ENCODE assay signal across 15 mouse cellular contexts in the genomic region with DNA sequence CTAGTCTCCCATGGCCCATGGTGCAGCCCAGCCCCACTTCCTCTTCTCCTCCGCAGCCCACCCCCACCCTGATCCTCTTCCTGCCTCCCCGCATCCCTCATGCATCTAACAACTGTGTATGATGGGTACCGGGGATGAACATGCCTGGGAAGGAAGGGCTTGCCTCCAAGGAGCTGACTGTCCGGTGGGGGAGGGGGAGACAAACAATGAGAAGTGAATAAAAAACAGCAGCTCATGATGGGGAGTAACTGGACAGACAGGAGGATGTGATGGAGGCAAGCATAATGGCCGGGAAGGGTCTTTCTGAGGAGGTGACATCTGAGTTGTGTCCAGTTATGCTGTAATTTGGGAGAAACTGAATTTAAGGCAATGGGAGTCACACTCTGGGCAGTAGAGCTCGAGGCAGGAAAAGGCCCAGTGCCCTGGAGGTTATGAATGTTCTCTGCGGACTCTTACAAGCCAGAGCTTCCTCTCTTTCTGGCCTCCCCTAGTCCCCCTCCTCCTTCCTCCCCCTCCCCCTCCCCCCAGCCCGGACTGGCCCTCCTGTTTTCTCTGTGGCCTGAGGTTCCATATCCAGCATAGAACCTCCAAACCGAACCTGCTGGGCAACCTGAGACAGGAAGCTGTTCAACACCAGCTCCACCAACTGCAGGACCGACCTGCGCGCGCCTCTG. TPM values are rescaled to one million over a fixed set of nuclear protein-coding genes. Genes with fewer than 3 reads are reported as not detected.
DNase-seq lines count a peak whose midpoint lies in the region; ATAC-seq and TF ChIP-seq lines count a peak whose summit lies in the region.
"Had no signal": no experiment of that assay in that cellular context is flagged by ENCODE, and none has a peak within 500 bp of the region (broad histone marks: within the 10 kb centered on the region; RNA-seq: fewer than 3 reads in every experiment).

No protein-coding gene starts in this region.

- H3K4me2 ChIP-seq in heart, embryonic 13.5 days: no peak overlapping the region
- no peak overlapping the region for H3K4me2 ChIP-seq in kidney, embryonic 16.5 days (replicated peaks; ENCODE audit: low read depth, low read length)
- no peak overlapping the region for H3K4me2 ChIP-seq in midbrain, embryonic 11.5 days
- H3K4me2 ChIP-seq in midbrain, embryonic 16.5 days (ENCODE audit: low read length): no peak overlapping the region
- H3K4me2 ChIP-seq: midbrain, embryonic 12.5 days; neural tube, embryonic 12.5 days had no signal

- TF ChIP-seq CTCF in heart, adult 2 months (IDR thresholded peaks at IDR 0.05): no peak

- DNase-seq in heart, adult 2 months: no peak
- DNase-seq in kidney, adult 8-10 months: no peak
- peak; percentile 71 for DNase-seq in midbrain, embryonic 11.5 days (ENCODE audit: low spot score, missing footprints)
- DNase-seq in T-cell, adult 2 months (ENCODE audit: low spot score): no peak
- DNase-seq: gastrocnemius, postnatal 14 days; heart, postnatal 36 days had no signal

- no peak for TF ChIP-seq POLR2A in heart, adult 2 months (IDR thresholded peaks at IDR 0.05; ENCODE audit: insufficient read depth, low read depth, low read length)

- no peak overlapping the region for H3K4me3 ChIP-seq in heart, embryonic 13.5 days
- no peak overlapping the region for H3K4me3 ChIP-seq in heart, adult 2 months
- no peak overlapping the region for H3K4me3 ChIP-seq in kidney, embryonic 16.5 days (ENCODE audit: low read length)
- no peak overlapping the region for H3K4me3 ChIP-seq in midbrain, embryonic 11.5 days (ENCODE audit: low read depth, low read length)
- no peak overlapping the region for H3K4me3 ChIP-seq in midbrain, embryonic 16.5 days (ENCODE audit: low read depth, low read length)
- H3K4me3 ChIP-seq: midbrain, embryonic 12.5 days; neural tube, embryonic 12.5 days had no signal

- intact Hi-C loops in heart, adult 2 months (cut with DNase I): no loop called here

- no peaks in the 10 kb centered on the region for H3K9me3 ChIP-seq in heart, embryonic 13.5 days
- no peaks in the 10 kb centered on the region for H3K9me3 ChIP-seq in kidney, embryonic 16.5 days (ENCODE audit: low read length)
- no peaks in the 10 kb centered on the region for H3K9me3 ChIP-seq in midbrain, embryonic 11.5 days (ENCODE audit: control insufficient read depth, low read length)
- no peaks in the 10 kb centered on the region for H3K9me3 ChIP-seq in midbrain, embryonic 16.5 days (replicated peaks; ENCODE audit: control insufficient read depth, low read length, poor library complexity, severe bottlenecking)
- H3K9me3 ChIP-seq: midbrain, embryonic 12.5 days; neural tube, embryonic 12.5 days had no signal

- H3K4me1 ChIP-seq in heart, embryonic 13.5 days: peaks cover 14% of the 10 kb centered on the region; the same call in 1 of the 2 replicates
- no peaks in the 10 kb centered on the region for H3K4me1 ChIP-seq in heart, adult 2 months (ENCODE audit: control insufficient read depth, insufficient read depth, low read length)
- peaks cover 21% of the 10 kb centered on the region for H3K4me1 ChIP-seq in kidney, embryonic 16.5 days (ENCODE audit: insufficient read depth, low read length)
- peaks cover 11% of the 10 kb centered on the region for H3K4me1 ChIP-seq in midbrain, embryonic 11.5 days (ENCODE audit: control insufficient read depth, insufficient read depth, low read length)
- H3K4me1 ChIP-seq in midbrain, embryonic 16.5 days (ENCODE audit: control insufficient read depth, insufficient read depth, low read length): peaks cover 26% of the 10 kb centered on the region

- H3K27me3 ChIP-seq in heart, embryonic 13.5 days (replicated peaks): peaks cover 10% of the 10 kb centered on the region; the same call in 1 of the 2 replicates
- H3K27me3 ChIP-seq in heart, adult 2 months (ENCODE audit: control insufficient read depth, insufficient read depth, low read length): no peaks in the 10 kb centered on the region
- H3K27me3 ChIP-seq in kidney, embryonic 16.5 days (ENCODE audit: insufficient read depth, low read length): no peaks in the 10 kb centered on the region
- H3K27me3 ChIP-seq in midbrain, embryonic 11.5 days (ENCODE audit: control insufficient read depth, insufficient read depth, low read length): no peaks in the 10 kb centered on the region
- H3K27me3 ChIP-seq in midbrain, embryonic 16.5 days (ENCODE audit: control insufficient read depth, insufficient read depth, low read depth, low read length): no peaks in the 10 kb centered on the region
- H3K27me3 ChIP-seq: midbrain, embryonic 12.5 days; neural tube, embryonic 12.5 days had no signal

- no peaks in the 10 kb centered on the region for H3K79me2 ChIP-seq in heart, adult 2 months (replicated peaks; ENCODE audit: control insufficient read depth, insufficient read depth, low read length)

- H3K36me3 ChIP-seq in heart, embryonic 13.5 days: no peaks in the 10 kb centered on the region
- H3K36me3 ChIP-seq in heart, adult 2 months (ENCODE audit: control insufficient read depth, insufficient read depth, low read length): no peaks in the 10 kb centered on the region
- H3K36me3 ChIP-seq in kidney, embryonic 16.5 days (ENCODE audit: insufficient read depth, low read length): no peaks in the 10 kb centered on the region
- H3K36me3 ChIP-seq in midbrain, embryonic 11.5 days (ENCODE audit: control insufficient read depth, insufficient read depth, low read length): no peaks in the 10 kb centered on the region
- H3K36me3 ChIP-seq in midbrain, embryonic 16.5 days (ENCODE audit: control insufficient read depth, insufficient read depth, low read length): no peaks in the 10 kb centered on the region

- ATAC-seq in heart, embryonic 13.5 days (ENCODE audit: extremely low read depth, insufficient number of reproducible peaks, low FRiP score, low TSS enrichment): no peak
- ATAC-seq in kidney, embryonic 16.5 days (ENCODE audit: low FRiP score, low TSS enrichment): no peak; the same call in 1 of the 2 replicates
- ATAC-seq in midbrain, embryonic 11.5 days (ENCODE audit: low FRiP score): no peak
- no peak for ATAC-seq in midbrain, embryonic 16.5 days
- 0 out of 2 replicates have a peak, but pooled peaks have one; percentile 24 for ATAC-seq in megakaryocyte, adult 5-6 weeks (ENCODE audit: poor library complexity, severe bottlenecking)
- ATAC-seq: forebrain, embryonic 16.5 days had no signal

- TF ChIP-seq EP300 in heart, adult 2 months (IDR thresholded peaks at IDR 0.05; ENCODE audit: insufficient read depth, low read depth, low read length): no peak

- peak overlapping the region; percentile 53 for H3K27ac ChIP-seq in heart, embryonic 13.5 days (replicated peaks)
- H3K27ac ChIP-seq in heart, adult 2 months: no peak overlapping the region
- peak overlapping the region; percentile 76 for H3K27ac ChIP-seq in kidney, embryonic 16.5 days (ENCODE audit: low read length)
- H3K27ac ChIP-seq in midbrain, embryonic 11.5 days (ENCODE audit: low read depth, low read length): no peak overlapping the region
- H3K27ac ChIP-seq in midbrain, embryonic 16.5 days (ENCODE audit: low read length): no peak overlapping the region
- H3K27ac ChIP-seq: liver, embryonic 14.5 days; midbrain, embryonic 12.5 days; neural tube, embryonic 12.5 days had no signal

- H3K9ac ChIP-seq in heart, embryonic 13.5 days: no peak overlapping the region
- H3K9ac ChIP-seq in heart, adult 2 months (ENCODE audit: low read depth, low read length): no peak overlapping the region
- peak overlapping the region; percentile 46; the same call in 1 of the 2 replicates for H3K9ac ChIP-seq in kidney, embryonic 16.5 days (replicated peaks; ENCODE audit: low read length)
- no peak overlapping the region for H3K9ac ChIP-seq in midbrain, embryonic 11.5 days (ENCODE audit: low read length)
- no peak overlapping the region for H3K9ac ChIP-seq in midbrain, embryonic 16.5 days (ENCODE audit: low read depth, low read length)
- H3K9ac ChIP-seq: liver, embryonic 14.5 days; midbrain, embryonic 12.5 days; neural tube, embryonic 12.5 days had no signal

- 54% methylated on average over 13 of the region's 13 CpGs for WGBS in heart, embryonic 13.5 days
- WGBS in heart, adult 2 months: 54% methylated on average over 13 of the region's 13 CpGs
- 50% methylated on average over 13 of the region's 13 CpGs for WGBS in kidney, embryonic 16.5 days
- 77% methylated on average over 13 of the region's 13 CpGs for WGBS in midbrain, embryonic 11.5 days
- WGBS in midbrain, embryonic 16.5 days: 79% methylated on average over 12 of the region's 13 CpGs

RNA-seq across cellular contexts. Expression of gene Stx4a, which starts 3.1 kb away (rescaled TPM):
- 39.2 and 48.9 TPM in 2 replicates for polyA plus RNA-seq in heart, embryonic 13.5 days (2015; fragmentation: Nextera tagmentation; extraction: Ambion mirVana)
- 10 to 100 TPM; 68.4 to 71.9 TPM for total RNA-seq in heart, adult 2 months (2021)
- 79.3 and 83.0 TPM in 2 replicates for polyA plus RNA-seq in heart, adult 2 months (2012; rRNA removed)
- 44.6 and 48.0 TPM in 2 replicates for polyA plus RNA-seq in kidney, embryonic 16.5 days (2015; fragmentation: Nextera tagmentation; extraction: Ambion mirVana)
- polyA plus RNA-seq in midbrain, embryonic 11.5 days (2014; fragmentation: Nextera tagmentation; extraction: Ambion mirVana): 10.1 and 12.2 TPM in 2 replicates
- 18.3 and 19.7 TPM in 2 replicates for polyA plus RNA-seq in midbrain, embryonic 16.5 days (2015; fragmentation: Nextera tagmentation; extraction: Ambion mirVana)
- total RNA-seq in megakaryocyte, adult 5-6 weeks (2015): 59.2 and 68.7 TPM in 2 replicates
- 37.7 and 45.0 TPM in 2 replicates for total RNA-seq in megakaryocyte, adult 5-6 weeks (2017)

RNA-seq across cellular contexts. Expression of gene Stx1b, which starts 3.4 kb away (rescaled TPM):
- polyA plus RNA-seq in heart, embryonic 13.5 days (2015; fragmentation: Nextera tagmentation; extraction: Ambion mirVana): 1.1 and 1.7 TPM in 2 replicates
- 1 to 10 TPM in 1 of 2 experiments, under 1 TPM in 1; 0.77 to 1.1 TPM for total RNA-seq in heart, adult 2 months (2021)
- polyA plus RNA-seq in heart, adult 2 months (2012; rRNA removed): 3.8 and 4.0 TPM in 2 replicates
- polyA plus RNA-seq in kidney, embryonic 16.5 days (2015; fragmentation: Nextera tagmentation; extraction: Ambion mirVana): 3.6 and 4.4 TPM in 2 replicates
- polyA plus RNA-seq in midbrain, embryonic 11.5 days (2014; fragmentation: Nextera tagmentation; extraction: Ambion mirVana): 6.9 and 8.4 TPM in 2 replicates
- 66.5 and 82.2 TPM in 2 replicates for polyA plus RNA-seq in midbrain, embryonic 16.5 days (2015; fragmentation: Nextera tagmentation; extraction: Ambion mirVana)
- 0.04 TPM in 1 of 2 replicates, not detected in the other for total RNA-seq in megakaryocyte, adult 5-6 weeks (2015)
- not detected in 2 replicates for total RNA-seq in megakaryocyte, adult 5-6 weeks (2017)

RNA-seq across cellular contexts. Expression of gene Hsd3b7, which starts 20.6 kb away (rescaled TPM):
- polyA plus RNA-seq in heart, embryonic 13.5 days (2015; fragmentation: Nextera tagmentation; extraction: Ambion mirVana): 19.5 and 21.6 TPM in 2 replicates
- 10 to 100 TPM in 1 of 2 experiments, 1 to 10 TPM in 1; 9.8 to 12.9 TPM for total RNA-seq in heart, adult 2 months (2021)
- 37.0 and 45.0 TPM in 2 replicates for polyA plus RNA-seq in heart, adult 2 months (2012; rRNA removed)
- polyA plus RNA-seq in kidney, embryonic 16.5 days (2015; fragmentation: Nextera tagmentation; extraction: Ambion mirVana): 28.2 and 33.2 TPM in 2 replicates
- polyA plus RNA-seq in midbrain, embryonic 11.5 days (2014; fragmentation: Nextera tagmentation; extraction: Ambion mirVana): 7.9 and 8.2 TPM in 2 replicates
- polyA plus RNA-seq in midbrain, embryonic 16.5 days (2015; fragmentation: Nextera tagmentation; extraction: Ambion mirVana): 8.4 and 10.3 TPM in 2 replicates
- total RNA-seq in megakaryocyte, adult 5-6 weeks (2015): 27.0 and 30.9 TPM in 2 replicates
- total RNA-seq in megakaryocyte, adult 5-6 weeks (2017): 28.5 and 28.7 TPM in 2 replicates

RNA-seq across cellular contexts. Expression of gene Gm49388, which starts 35.6 kb away (rescaled TPM):
- polyA plus RNA-seq in heart, embryonic 13.5 days (2015; fragmentation: Nextera tagmentation; extraction: Ambion mirVana): not detected in 2 replicates
- total RNA-seq in heart, adult 2 months (2021): 1 to 10 TPM; 1.6 to 2.6 TPM
- polyA plus RNA-seq in heart, adult 2 months (2012; rRNA removed): not detected in 2 replicates
- polyA plus RNA-seq in kidney, embryonic 16.5 days (2015; fragmentation: Nextera tagmentation; extraction: Ambion mirVana): not detected in 2 replicates
- polyA plus RNA-seq in midbrain, embryonic 11.5 days (2014; fragmentation: Nextera tagmentation; extraction: Ambion mirVana): not detected in 2 replicates
- not detected in 2 replicates for polyA plus RNA-seq in midbrain, embryonic 16.5 days (2015; fragmentation: Nextera tagmentation; extraction: Ambion mirVana)
- total RNA-seq in megakaryocyte, adult 5-6 weeks (2015): not detected in 2 replicates
- total RNA-seq in megakaryocyte, adult 5-6 weeks (2017): not detected in 2 replicates
- polyA plus RNA-seq: forebrain, embryonic 16.5 days; midbrain, embryonic 12.5 days; neural tube, embryonic 12.5 days; stomach, embryonic 16.5 days had no signal

RNA-seq across cellular contexts. Expression of gene Setd1a, which starts 44.5 kb away (rescaled TPM):
- polyA plus RNA-seq in heart, embryonic 13.5 days (2015; fragmentation: Nextera tagmentation; extraction: Ambion mirVana): 12.6 and 17.0 TPM in 2 replicates
- total RNA-seq in heart, adult 2 months (2021): 10 to 100 TPM; 16.3 to 18.5 TPM
- 7.1 and 8.6 TPM in 2 replicates for polyA plus RNA-seq in heart, adult 2 months (2012; rRNA removed)
- 18.9 and 19.4 TPM in 2 replicates for polyA plus RNA-seq in kidney, embryonic 16.5 days (2015; fragmentation: Nextera tagmentation; extraction: Ambion mirVana)
- 19.0 and 22.1 TPM in 2 replicates for polyA plus RNA-seq in midbrain, embryonic 11.5 days (2014; fragmentation: Nextera tagmentation; extraction: Ambion mirVana)
- polyA plus RNA-seq in midbrain, embryonic 16.5 days (2015; fragmentation: Nextera tagmentation; extraction: Ambion mirVana): 12.8 and 18.0 TPM in 2 replicates
- total RNA-seq in megakaryocyte, adult 5-6 weeks (2015): 35.2 and 43.3 TPM in 2 replicates
- 7.7 and 9.8 TPM in 2 replicates for total RNA-seq in megakaryocyte, adult 5-6 weeks (2017)

Comparison
In these comparisons a context has a peak if more than half of its experiments do, and no peak if none do; other contexts are left out.
1. H3K27ac ChIP-seq: peak in heart, embryonic 13.5 days (single experiment) and kidney, embryonic 16.5 days (single experiment); none in heart, adult 2 months (single experiment), midbrain, embryonic 11.5 days (single experiment) and midbrain, embryonic 16.5 days (single experiment).